Mouse (Mus musculus): Measurements from ENCODE around the gene Zc3h10. TPM values are rescaled to one million over a fixed set of nuclear protein-coding genes. Genes with fewer than 3 reads are reported as not detected.
"Not testable (repeated sequence)": the region's sequence is repeated elsewhere in the genome, so short reads cannot be mapped to it uniquely, and the experiment has no call there.

The Zc3h10 gene
- polyA plus RNA-seq, 1 experiment from 2014 or later, result 19.9 TPM

GRCm38 (mm10) chr10:128579731-128580130, 32.2 kb upstream of the Zc3h10 start:
- H3K9ac ChIP-seq, result no peak overlapping the region
- peaks cover 18% of the 10 kb centered on the region for H3K27me3 ChIP-seq
- H3K4me3 ChIP-seq (replicated peaks), result no peak overlapping the region
- ATAC-seq (ENCODE audit: low FRiP score), result no peak
- H3K4me2 ChIP-seq, result no peak overlapping the region
- 84% methylated on average over 4 of the region's 4 CpGs for WGBS
- H3K36me3 ChIP-seq (replicated peaks), result no peaks in the 10 kb centered on the region
- no peaks in the 10 kb centered on the region for H3K9me3 ChIP-seq
- H3K4me1 ChIP-seq, result no peaks in the 10 kb centered on the region
- H3K27ac ChIP-seq, result no peak overlapping the region

GRCm38 (mm10) chr10:128579298-128579697, 31.7 kb upstream of the Zc3h10 start:
- no peak for ATAC-seq (ENCODE audit: low FRiP score)
- H3K4me2 ChIP-seq, result no peak overlapping the region
- WGBS, result 88% methylated on average over 3 of the region's 3 CpGs

GRCm38 (mm10) chr10:128578330-128578729, 30.8 kb upstream of the Zc3h10 start:
- Histone ChIP-seq H3K9ac (no peak overlapping the region), H3K4me2 (no peak overlapping the region), H3K36me3 (replicated peaks) (no peaks in the 10 kb centered on the region), H3K4me1 (no peaks in the 10 kb centered on the region), H3K9me3 (no peaks in the 10 kb centered on the region), H3K4me3 (replicated peaks) (no peak overlapping the region), H3K27me3 (peaks cover 5% of the 10 kb centered on the region; the same call in 1 of the 2 replicates), H3K27ac (no peak overlapping the region)
- 80% methylated on average over 11 of the region's 11 CpGs for WGBS
- no peak for ATAC-seq (ENCODE audit: low FRiP score)

More at GRCm38 (mm10) chr10:128579298-128579697, 31.7 kb upstream of the Zc3h10 start:
- H3K27me3 ChIP-seq, result peaks cover 13% of the 10 kb centered on the region
- H3K4me1 ChIP-seq, result no peaks in the 10 kb centered on the region
- H3K36me3 ChIP-seq (replicated peaks), result no peaks in the 10 kb centered on the region
- H3K27ac ChIP-seq, result no peak overlapping the region
- H3K9me3 ChIP-seq, result no peaks in the 10 kb centered on the region
- no peak overlapping the region for H3K4me3 ChIP-seq (replicated peaks)
- no peak overlapping the region for H3K9ac ChIP-seq

GRCm38 (mm10) chr10:128575063-128575462, 27.5 kb upstream of the Zc3h10 start:
- 89% methylated on average over 2 of the region's 2 CpGs for WGBS
- ATAC-seq (ENCODE audit: low FRiP score), result no peak

GRCm38 (mm10) chr10:128565788-128566531, 18.4 kb upstream of the Zc3h10 start, which contains the start of gene Pa2g4:
TSS of gene Pa2g4 (minus strand) at chr10:128565987.
- Histone ChIP-seq H3K4me1 (peaks cover 21% of the 10 kb centered on the region), H3K27me3 (0 out of 2 replicates have a peak, but pooled peaks cover 3% of the 10 kb centered on the region), H3K9me3 (no peaks in the 10 kb centered on the region), H3K36me3 (replicated peaks) (peaks cover 28% of the 10 kb centered on the region), H3K27ac (peak within 1 kb of the TSS; percentile 93), H3K9ac (peak within 1 kb of the TSS; percentile 93), H3K4me3 (replicated peaks) (peak within 1 kb of the TSS; percentile 91), H3K4me2 (peak within 1 kb of the TSS; percentile 91)
- WGBS, result under 1% methylated on average over 58 of the region's 58 CpGs
- ATAC-seq (ENCODE audit: low FRiP score), result peak; percentile 99

More at GRCm38 (mm10) chr10:128575063-128575462, 27.5 kb upstream of the Zc3h10 start:
- H3K4me1 ChIP-seq, result no peaks in the 10 kb centered on the region
- no peak overlapping the region for H3K4me2 ChIP-seq
- no peak overlapping the region for H3K9ac ChIP-seq
- H3K9me3 ChIP-seq, result no peaks in the 10 kb centered on the region
- no peak overlapping the region for H3K4me3 ChIP-seq (replicated peaks)
- no peak overlapping the region for H3K27ac ChIP-seq
- H3K36me3 ChIP-seq (replicated peaks), result no peaks in the 10 kb centered on the region
- H3K27me3 ChIP-seq, result no peaks in the 10 kb centered on the region

- Histone ChIP-seq H3K9me3 (no peaks in the 10 kb centered on the region), H3K4me3 (replicated peaks) (peak overlapping the region; percentile 91), H3K27me3 (0 out of 2 replicates have a peak, but pooled peaks cover 3% of the 10 kb centered on the region), H3K9ac (peak overlapping the region; percentile 93), H3K27ac (peak overlapping the region; percentile 91), H3K36me3 (replicated peaks) (peaks cover 35% of the 10 kb centered on the region), H3K4me2 (peak overlapping the region; percentile 91), H3K4me1 (peaks cover 21% of the 10 kb centered on the region)
- peak; percentile 40 for ATAC-seq (ENCODE audit: low FRiP score)
- WGBS, result 0% methylated on average over 46 of the region's 46 CpGs
Measured at GRCm38 (mm10) chr10:128565206-128565787, 17.7 kb upstream of the Zc3h10 start.

- Histone ChIP-seq H3K27ac (no peak overlapping the region), H3K27me3 (no peaks in the 10 kb centered on the region), H3K4me2 (no peak overlapping the region), H3K4me3 (replicated peaks) (no peak overlapping the region; the same call in 1 of the 2 replicates), H3K9me3 (no peaks in the 10 kb centered on the region), H3K4me1 (peaks cover 21% of the 10 kb centered on the region), H3K9ac (0 out of 2 replicates have a peak overlapping the region, but pooled peaks have one; percentile 93), H3K36me3 (replicated peaks) (peaks cover 52% of the 10 kb centered on the region)
- WGBS, result 94% methylated on average over 6 of the region's 6 CpGs
- no peak for ATAC-seq (ENCODE audit: low FRiP score)
Measured at GRCm38 (mm10) chr10:128563544-128563943, 16.0 kb upstream of the Zc3h10 start.

- peaks cover 51% of the 10 kb centered on the region for H3K36me3 ChIP-seq (replicated peaks)
- WGBS, result 88% methylated on average over 6 of the region's 6 CpGs
Measured at GRCm38 (mm10) chr10:128556963-128557362, 9.4 kb upstream of the Zc3h10 start.

GRCm38 (mm10) chr10:128556286-128556685, 8.7 kb upstream of the Zc3h10 start:
- peaks cover 44% of the 10 kb centered on the region for H3K36me3 ChIP-seq (replicated peaks)
- H3K27ac ChIP-seq, result no peak overlapping the region
- H3K9ac ChIP-seq, result no peak overlapping the region
- no peak for ATAC-seq (ENCODE audit: low FRiP score)
- no peaks in the 10 kb centered on the region for H3K27me3 ChIP-seq
- H3K9me3 ChIP-seq, result no peaks in the 10 kb centered on the region
- H3K4me2 ChIP-seq, result no peak overlapping the region
- H3K4me1 ChIP-seq, result no peaks in the 10 kb centered on the region
- no peak overlapping the region for H3K4me3 ChIP-seq (replicated peaks)

More at GRCm38 (mm10) chr10:128556963-128557362, 9.4 kb upstream of the Zc3h10 start:
- H3K4me1 ChIP-seq, result no peaks in the 10 kb centered on the region
- no peak overlapping the region for H3K9ac ChIP-seq
- no peaks in the 10 kb centered on the region for H3K27me3 ChIP-seq
- H3K9me3 ChIP-seq, result no peaks in the 10 kb centered on the region
- no peak overlapping the region for H3K27ac ChIP-seq
- H3K4me3 ChIP-seq (replicated peaks), result no peak overlapping the region
- no peak for ATAC-seq (ENCODE audit: low FRiP score)
- no peak overlapping the region for H3K4me2 ChIP-seq

GRCm38 (mm10) chr10:128555567-128555966, 8.0 kb upstream of the Zc3h10 start:
- not testable (repeated sequence) for H3K4me3 ChIP-seq (replicated peaks); H3K9ac ChIP-seq; ATAC-seq (ENCODE audit: low FRiP score); H3K27me3 ChIP-seq; H3K9me3 ChIP-seq; H3K4me2 ChIP-seq; H3K27ac ChIP-seq; H3K4me1 ChIP-seq
- WGBS, result 92% methylated on average over 1 of the region's 1 CpGs
- H3K36me3 ChIP-seq (replicated peaks), result peaks cover 37% of the 10 kb centered on the region

- WGBS, result 89% methylated on average over 11 of the region's 11 CpGs
- not testable (repeated sequence) for H3K27ac ChIP-seq; H3K36me3 ChIP-seq (replicated peaks); H3K4me2 ChIP-seq; H3K4me3 ChIP-seq (replicated peaks); H3K27me3 ChIP-seq; H3K9ac ChIP-seq; H3K9me3 ChIP-seq; ATAC-seq (ENCODE audit: low FRiP score)
- peaks cover 13% of the 10 kb centered on the region for H3K4me1 ChIP-seq
Measured at GRCm38 (mm10) chr10:128550144-128550823, 2.7 kb upstream of the Zc3h10 start.

GRCm38 (mm10) chr10:128549682-128550057, 2.1 kb upstream of the Zc3h10 start:
- 76% methylated on average over 6 of the region's 6 CpGs for WGBS
- ATAC-seq (ENCODE audit: low FRiP score); H3K27me3 ChIP-seq; H3K9ac ChIP-seq; H3K4me3 ChIP-seq (replicated peaks); H3K9me3 ChIP-seq: not testable (repeated sequence)
- Histone ChIP-seq H3K4me1 (peaks cover 13% of the 10 kb centered on the region), H3K36me3 (replicated peaks) (peaks cover 12% of the 10 kb centered on the region), H3K4me2 (peak overlapping the region; percentile 80; the same call in 1 of the 2 replicates), H3K27ac (0 out of 2 replicates have a peak overlapping the region, but pooled peaks have one; percentile 16)
